Mouse (Mus musculus) G1E (cell line): Measurements from ENCODE around the gene Clic1.

Source experiments
- CTCF ChIP-seq: IDR thresholded peaks from 2 replicates; pipeline ENCODE4 v1.5.1; 2012; ENCODE audit warnings: low read depth, low read length, inconsistent platforms, mixed read lengths
- GATA1 ChIP-seq: IDR thresholded peaks from 2 replicates; pipeline ENCODE4 v1.6.1; 2012; ENCODE audit warnings: borderline replicate concordance, low read length, inconsistent platforms, mixed read lengths

DNA sequence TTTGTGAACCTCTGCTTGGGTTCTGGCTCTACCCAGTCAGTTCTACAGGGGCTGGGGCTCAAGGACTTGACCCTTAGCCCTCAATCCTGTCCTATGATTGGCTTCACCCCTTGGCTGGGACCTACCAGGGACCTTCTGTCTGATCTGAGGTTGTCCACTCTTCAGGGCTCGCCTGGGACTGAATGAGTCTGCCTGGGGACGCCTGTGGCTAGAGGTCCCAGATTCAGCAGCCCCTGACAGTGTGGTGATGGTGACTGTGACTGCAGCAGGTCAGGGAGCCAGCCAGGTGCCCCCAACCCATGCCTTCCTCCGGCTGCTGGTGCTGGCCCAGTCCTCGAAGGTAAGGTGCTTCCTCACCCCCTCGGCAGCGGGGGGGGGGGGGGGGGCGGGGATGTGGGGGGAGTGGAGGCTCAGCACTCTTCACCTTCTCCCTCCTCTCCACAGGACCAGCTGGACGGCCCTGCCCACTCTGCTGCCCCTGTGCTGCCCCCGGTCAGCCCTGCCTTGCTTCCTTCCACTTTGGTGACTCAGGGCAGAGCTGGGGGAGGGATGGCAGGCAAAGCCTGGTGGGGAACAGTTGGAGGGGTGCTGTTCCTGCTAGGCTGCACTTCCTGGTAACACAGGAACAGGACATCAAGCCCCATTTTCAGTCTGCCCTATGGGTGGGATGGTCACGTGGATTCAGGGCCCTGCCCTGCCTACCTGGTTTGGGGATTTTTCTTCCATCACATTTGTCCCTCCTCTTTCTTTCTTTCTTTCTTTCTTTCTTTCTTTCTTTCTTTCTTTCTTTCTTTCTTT is 24.9 kb upstream of the Clic1 start:
- no peak for TF ChIP-seq CTCF
- TF ChIP-seq GATA1: no peak
